Mouse (Mus musculus) ES-Bruce4 (cell line): ENCODE data around the gene Cym. TPM values are rescaled to one million over a fixed set of nuclear protein-coding genes. Genes with fewer than 3 reads are reported as not detected.

ENCODE experiments used
- H3K27ac ChIP-seq: 2 replicates; pipeline ENCODE4 v1.5.1; 2012; ENCODE audit warnings: low read length, inconsistent platforms; ENCODE audit not compliant: insufficient read depth
- H3K27me3 ChIP-seq: 2 replicates; pipeline ENCODE4 v1.6.1; 2012; ENCODE audit warnings: mild to moderate bottlenecking, low read length, inconsistent platforms; ENCODE audit not compliant: control insufficient read depth, poor library complexity, insufficient read depth, severe bottlenecking
- H3K36me3 ChIP-seq: 2 replicates; pipeline ENCODE4 v1.6.1; 2012; ENCODE audit warnings: inconsistent platforms, mild to moderate bottlenecking, low read length, moderate library complexity; ENCODE audit not compliant: control insufficient read depth, poor library complexity, insufficient read depth, severe bottlenecking
- H3K4me1 ChIP-seq: one replicate; pipeline ENCODE4 v1.8.1; 2011; ENCODE audit warnings: low read length; ENCODE audit not compliant: control insufficient read depth, insufficient read depth
- H3K4me3 ChIP-seq: 2 replicates; pipeline ENCODE4 v1.5.1; 2011; ENCODE audit warnings: low read depth, mild to moderate bottlenecking, low read length
- H3K9ac ChIP-seq: 2 replicates; pipeline ENCODE4 v1.6.1; 2012; ENCODE audit warnings: low read depth, mild to moderate bottlenecking, inconsistent platforms; ENCODE audit not compliant: poor library complexity, severe bottlenecking
- H3K9me3 ChIP-seq: replicated peaks from 2 replicates; pipeline ENCODE4 v1.6.1; 2012; ENCODE audit warnings: mild to moderate bottlenecking, low read length, inconsistent platforms; ENCODE audit not compliant: control insufficient read depth, poor library complexity, insufficient read depth, severe bottlenecking
- CTCF ChIP-seq: IDR thresholded peaks from one replicate; pipeline ENCODE4 v1.8.1; 2011; ENCODE audit warnings: low read depth, low read length
- EP300 ChIP-seq: IDR thresholded peaks from 2 replicates; pipeline ENCODE4 v1.6.1; 2011; ENCODE audit warnings: low read depth, low read length; ENCODE audit not compliant: insufficient read depth
- POLR2A ChIP-seq: IDR thresholded peaks from one replicate; pipeline ENCODE4 v1.8.1; 2011; ENCODE audit warnings: low read length; ENCODE audit not compliant: insufficient read depth
- polyA plus RNA-seq: library from polyadenylated mRNA; stranded (reverse); fragments of >200 nt; gene quantifications from 2 replicates; pipeline ENCODE4 v1.2.4, GENCODE M21; 2011; ENCODE audit warnings: low read depth; ENCODE audit not compliant: missing spikeins, insufficient read depth, insufficient read length

Cym gene
- polyA plus RNA-seq, 1 experiment: not detected

- Histone ChIP-seq H3K4me1 (no peaks in the 10 kb centered on the region), H3K9ac (no peak overlapping the region), H3K27ac (no peak overlapping the region), H3K4me3 (no peak overlapping the region), H3K27me3 (no peaks in the 10 kb centered on the region), H3K36me3 (no peaks in the 10 kb centered on the region), H3K9me3 (no peaks in the 10 kb centered on the region)
- no peak for TF ChIP-seq POLR2A
- no peak for TF ChIP-seq EP300
- TF ChIP-seq CTCF: no peak
Observed at GRCm38 (mm10) chr3:107231202-107231601, 9.7 kb upstream of the Cym start.

GRCm38 (mm10) chr3:107230527-107230926 lies 9.0 kb upstream of the Cym start, which contains the start of gene A630076J17Rik:
Gene A630076J17Rik (plus strand): TSS chr3:107230614.
- H3K36me3 ChIP-seq: no peaks in the 10 kb centered on the region
- TF ChIP-seq POLR2A: no peak
- no peak for TF ChIP-seq CTCF
- TF ChIP-seq EP300: no peak
- no peak within 1 kb of the TSS for H3K9ac ChIP-seq
- no peak within 1 kb of the TSS for H3K4me3 ChIP-seq
- H3K9me3 ChIP-seq: no peaks in the 10 kb centered on the region
- no peak within 1 kb of the TSS for H3K27ac ChIP-seq
- H3K4me1 ChIP-seq: no peaks in the 10 kb centered on the region
- H3K27me3 ChIP-seq: no peaks in the 10 kb centered on the region

- Histone ChIP-seq H3K9ac (no peak overlapping the region), H3K27ac (no peak overlapping the region), H3K4me3 (no peak overlapping the region), H3K4me1 (no peaks in the 10 kb centered on the region), H3K9me3 (no peaks in the 10 kb centered on the region), H3K27me3 (no peaks in the 10 kb centered on the region), H3K36me3 (no peaks in the 10 kb centered on the region)
- TF ChIP-seq POLR2A (no peak), EP300 (no peak), CTCF (no peak)
Observed at GRCm38 (mm10) chr3:107229822-107230221, 8.3 kb upstream of the Cym start.

GRCm38 (mm10) chr3:107229221-107229620 lies 7.7 kb upstream of the Cym start:
- H3K27me3 ChIP-seq: no peaks in the 10 kb centered on the region
- TF ChIP-seq EP300 (no peak), CTCF (no peak), POLR2A (no peak)
- no peaks in the 10 kb centered on the region for H3K36me3 ChIP-seq
- H3K9me3 ChIP-seq: no peaks in the 10 kb centered on the region
- no peak overlapping the region for H3K4me3 ChIP-seq
- H3K4me1 ChIP-seq: no peaks in the 10 kb centered on the region
- H3K9ac ChIP-seq: no peak overlapping the region
- H3K27ac ChIP-seq: no peak overlapping the region

GRCm38 (mm10) chr3:107225820-107226219 lies 4.3 kb upstream of the Cym start:
- no peak for TF ChIP-seq EP300
- no peak for TF ChIP-seq POLR2A
- TF ChIP-seq CTCF: no peak
- no peak overlapping the region for H3K4me3 ChIP-seq
- H3K27ac ChIP-seq: no peak overlapping the region
- H3K9me3 ChIP-seq: no peaks in the 10 kb centered on the region
- H3K4me1 ChIP-seq: no peaks in the 10 kb centered on the region
- no peaks in the 10 kb centered on the region for H3K36me3 ChIP-seq
- no peaks in the 10 kb centered on the region for H3K27me3 ChIP-seq
- H3K9ac ChIP-seq: no peak overlapping the region

GRCm38 (mm10) chr3:107223230-107223629 lies 1.7 kb upstream of the Cym start:
- no peaks in the 10 kb centered on the region for H3K27me3 ChIP-seq
- no peaks in the 10 kb centered on the region for H3K9me3 ChIP-seq
- no peak for TF ChIP-seq CTCF
- TF ChIP-seq POLR2A: no peak
- TF ChIP-seq EP300: no peak
- no peak overlapping the region for H3K9ac ChIP-seq
- no peak overlapping the region for H3K27ac ChIP-seq
- no peak overlapping the region for H3K4me3 ChIP-seq
- no peaks in the 10 kb centered on the region for H3K4me1 ChIP-seq
- no peaks in the 10 kb centered on the region for H3K36me3 ChIP-seq
